In the genomic region with DNA sequence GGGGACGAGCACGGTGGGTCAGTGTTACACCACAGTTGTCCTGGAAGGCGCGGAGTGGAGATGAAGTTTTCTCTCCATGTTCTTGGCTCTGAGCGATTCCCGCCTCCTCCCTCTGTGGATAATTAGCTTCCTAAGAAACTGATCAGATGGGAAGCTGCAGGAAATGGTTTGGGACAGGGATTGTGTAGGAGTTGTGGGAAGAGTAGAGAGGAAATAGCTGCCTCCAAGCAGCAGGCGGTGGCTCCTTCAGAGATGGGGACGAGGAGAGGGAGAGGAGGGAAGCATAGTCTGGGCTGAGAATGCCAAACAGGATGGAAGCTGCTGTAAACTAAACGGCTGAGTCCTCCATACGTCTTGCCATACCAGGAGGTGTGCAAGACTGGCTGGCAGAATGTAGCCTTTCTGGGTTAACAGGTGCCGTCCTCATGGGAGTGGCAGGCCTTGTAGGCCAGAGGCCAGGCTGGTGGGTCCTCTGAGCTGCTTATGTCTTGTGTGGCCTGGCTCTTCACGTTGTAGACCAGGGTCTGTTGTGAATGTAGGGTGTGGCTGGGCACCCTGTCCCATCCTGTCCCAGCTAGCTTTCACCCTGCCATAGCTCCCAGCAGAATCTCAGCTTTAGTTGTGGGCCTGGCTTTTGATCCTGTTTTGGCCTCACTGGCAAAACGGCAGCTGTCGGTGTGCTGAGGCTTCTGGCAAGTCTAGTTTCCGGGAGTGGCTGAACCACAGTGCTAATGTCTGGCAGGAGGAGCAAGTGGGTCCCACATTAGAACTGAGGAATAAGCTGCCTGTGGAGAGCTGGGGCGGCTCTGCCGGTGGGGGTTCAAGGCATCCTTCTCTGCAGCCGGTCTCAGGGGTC, we compare ENCODE assay signal across 10 mouse cellular contexts. TPM values are rescaled to one million over a fixed set of nuclear protein-coding genes. Genes with fewer than 3 reads are reported as not detected.
DNase-seq lines count a peak whose midpoint lies in the region; ATAC-seq lines count a peak whose summit lies in the region.
"Had no signal": no experiment of that assay in that cellular context is flagged by ENCODE, and none has a peak within 500 bp of the region (broad histone marks: within the 10 kb centered on the region; RNA-seq: fewer than 3 reads in every experiment).

No protein-coding gene starts in this region.

- no peak overlapping the region for H3K4me2 ChIP-seq in embryonic facial prominence, embryonic 13.5 days
- H3K4me2 ChIP-seq: hindbrain, embryonic 15.5 days; neural tube, embryonic 13.5 days had no signal

- H3K4me1 ChIP-seq in embryonic facial prominence, embryonic 13.5 days: peaks cover 55% of the 10 kb centered on the region
- H3K4me1 ChIP-seq in megakaryocyte, embryonic 14.5 days: peaks cover 86% of the 10 kb centered on the region

- H3K36me3 ChIP-seq in embryonic facial prominence, embryonic 13.5 days: no peaks in the 10 kb centered on the region
- peaks cover 60% of the 10 kb centered on the region for H3K36me3 ChIP-seq in megakaryocyte, embryonic 14.5 days (replicated peaks; ENCODE audit: low read length)
- H3K36me3 ChIP-seq: hindbrain, embryonic 15.5 days; neural tube, embryonic 13.5 days had no signal

- peak; percentile 62 to 73 for DNase-seq in layer of hippocampus, adult 18-20 months (ENCODE audit: low spot score in 2 of 2)
- DNase-seq in layer of hippocampus, postnatal 25 days (ENCODE audit: extremely low spot score in 1 of 2, low spot score in 1 of 2): no peak
- DNase-seq in ovary, postnatal 14 days (ENCODE audit: low spot score): no peak
- DNase-seq in kidney, postnatal 14 days: no peak
- no peak for DNase-seq in adrenal gland, adult 8-10 months

- H3K27ac ChIP-seq in embryonic facial prominence, embryonic 13.5 days: peak overlapping the region; percentile 75; the same call in 1 of the 2 replicates
- H3K27ac ChIP-seq: hindbrain, embryonic 15.5 days; neural tube, embryonic 13.5 days had no signal

- ATAC-seq in embryonic facial prominence, embryonic 13.5 days (ENCODE audit: insufficient number of reproducible peaks, insufficient read depth, low FRiP score, low TSS enrichment, low read depth): no peak
- ATAC-seq in hematopoietic stem cell, adult 5-6 weeks (replicated peaks in 1 of 2; ENCODE audit: insufficient read depth in 1 of 2, low FRiP score in 2 of 2, low TSS enrichment in 1 of 2, low read depth in 1 of 2, poor library complexity in 2 of 2, severe bottlenecking in 2 of 2): peak; percentile 8 to 35; a peak in 1 of 4 replicates

- no peak overlapping the region for H3K4me3 ChIP-seq in embryonic facial prominence, embryonic 13.5 days
- peak overlapping the region; percentile 83 for H3K4me3 ChIP-seq in megakaryocyte, embryonic 14.5 days (replicated peaks)
- H3K4me3 ChIP-seq: hindbrain, embryonic 15.5 days; neural tube, embryonic 13.5 days had no signal

- no peaks in the 10 kb centered on the region for H3K27me3 ChIP-seq in embryonic facial prominence, embryonic 13.5 days
- no peaks in the 10 kb centered on the region for H3K27me3 ChIP-seq in megakaryocyte, embryonic 14.5 days (replicated peaks)
- H3K27me3 ChIP-seq: hindbrain, embryonic 15.5 days; neural tube, embryonic 13.5 days had no signal

- no peaks in the 10 kb centered on the region for H3K9me3 ChIP-seq in embryonic facial prominence, embryonic 13.5 days
- no peaks in the 10 kb centered on the region for H3K9me3 ChIP-seq in megakaryocyte, embryonic 14.5 days
- H3K9me3 ChIP-seq: hindbrain, embryonic 15.5 days; neural tube, embryonic 13.5 days had no signal

- 63% methylated on average over 18 of the region's 18 CpGs for WGBS in embryonic facial prominence, embryonic 13.5 days

- H3K9ac ChIP-seq in embryonic facial prominence, embryonic 13.5 days: 0 out of 2 replicates have a peak overlapping the region, but pooled peaks have one; percentile 8
- H3K9ac ChIP-seq: hindbrain, embryonic 15.5 days; neural tube, embryonic 13.5 days had no signal

RNA-seq across cellular contexts. Expression of gene Slc9a1, which starts 21.9 kb away (rescaled TPM):
- 10 to 100 TPM; 62.2 to 62.9 TPM for total RNA-seq in layer of hippocampus, adult 18-20 months (2021)
- total RNA-seq in layer of hippocampus, postnatal 25 days (2021): 10 to 100 TPM; 59.6 to 62.8 TPM
- 8.6 and 9.4 TPM in 2 replicates for polyA plus RNA-seq in embryonic facial prominence, embryonic 13.5 days (2015; fragmentation: Nextera tagmentation; extraction: Ambion mirVana)
- total RNA-seq in hematopoietic stem cell, adult 5-6 weeks (2017): 11.0 and 16.9 TPM in 2 replicates
- 50.9 and 56.9 TPM in 2 replicates for polyA plus RNA-seq in megakaryocyte, embryonic 14.5 days (2012; ENCODE audit: insufficient read depth, low replicate concordance)
- total RNA-seq in adrenal gland, adult 8-10 months (2022): 10 to 100 TPM; 50.3 to 83.2 (median 63.5) TPM

RNA-seq across cellular contexts. Expression of gene Wdtc1, which starts 38.1 kb away (rescaled TPM):
- 10 to 100 TPM; 79.6 to 83.1 TPM for total RNA-seq in layer of hippocampus, adult 18-20 months (2021)
- 10 to 100 TPM; 84.4 to 85.8 TPM for total RNA-seq in layer of hippocampus, postnatal 25 days (2021)
- polyA plus RNA-seq in embryonic facial prominence, embryonic 13.5 days (2015; fragmentation: Nextera tagmentation; extraction: Ambion mirVana): 13.9 and 14.3 TPM in 2 replicates
- 11.3 and 13.7 TPM in 2 replicates for total RNA-seq in hematopoietic stem cell, adult 5-6 weeks (2017)
- 85.7 and 118 TPM in 2 replicates for polyA plus RNA-seq in megakaryocyte, embryonic 14.5 days (2012; ENCODE audit: insufficient read depth, low replicate concordance)
- total RNA-seq in adrenal gland, adult 8-10 months (2022): 10 to 100 TPM; 49.0 to 73.2 (median 60.2) TPM

Comparison
In these comparisons a context has a peak if more than half of its experiments do, and no peak if none do; other contexts are left out.
1. DNase-seq: peak in layer of hippocampus, adult 18-20 months (2 of 2); none in layer of hippocampus, postnatal 25 days (0 of 2), ovary, postnatal 14 days (single experiment), kidney, postnatal 14 days (single experiment) and adrenal gland, adult 8-10 months (single experiment).